In the genomic region with DNA sequence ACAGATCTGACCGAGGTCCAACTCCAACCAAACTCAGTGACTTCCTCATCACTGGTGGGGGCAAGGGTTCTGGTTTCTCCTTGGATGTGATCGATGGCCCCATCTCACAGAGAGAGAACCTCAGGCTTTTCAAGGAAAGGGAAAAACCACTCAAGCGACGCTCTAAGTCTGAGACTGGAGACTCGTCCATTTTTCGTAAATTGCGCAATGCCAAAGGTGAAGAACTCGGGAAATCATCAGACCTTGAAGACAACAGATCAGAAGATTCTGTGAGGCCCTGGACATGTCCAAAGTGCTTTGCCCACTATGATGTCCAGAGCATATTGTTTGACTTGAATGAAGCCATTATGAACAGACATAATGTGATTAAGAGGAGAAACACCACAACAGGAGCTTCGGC, we compare ENCODE assay signal across 13 mouse cellular contexts.
"Had no signal": no experiment of that assay in that cellular context is flagged by ENCODE, and none has a peak within 500 bp of the region (broad histone marks: within the 10 kb centered on the region; RNA-seq: fewer than 3 reads in every experiment).

No protein-coding gene starts in this region.

- H3K36me3 ChIP-seq: stomach, embryonic 15.5 days had no signal

- H3K27ac ChIP-seq: liver, embryonic 14.5 days; midbrain, embryonic 10.5 days; midbrain, embryonic 12.5 days; neural tube, embryonic 12.5 days had no signal

- H3K4me3 ChIP-seq: midbrain, embryonic 10.5 days; midbrain, embryonic 12.5 days; neural tube, embryonic 12.5 days; stomach, embryonic 15.5 days had no signal

- DNase-seq: lung, adult 18-20 months; lung, embryonic 14.5 days; lung, postnatal 10 days; lung, postnatal 4 days; midbrain, embryonic 14.5 days; right cerebral cortex, postnatal 14 days; thymus, adult 2 months; thymus, postnatal 25 days had no signal

- H3K27me3 ChIP-seq: midbrain, embryonic 12.5 days; neural tube, embryonic 12.5 days; stomach, embryonic 15.5 days had no signal
